Mouse (Mus musculus) ovary, postnatal 14 days (tissue): ENCODE data around the gene Nsmce1.
A peak's percentile ranks its signal among the peaks of the same experiment; 100 is the strongest.
"Not testable (repeated sequence)": the region's sequence is repeated elsewhere in the genome, so short reads cannot be mapped to it uniquely, and the experiment has no call there.

Experiments
- DNase-seq: peaks from one replicate; pipeline ENCODE4 v3.0.0; 2022; ENCODE audit warnings: low spot score

Nsmce1 gene

DNA sequence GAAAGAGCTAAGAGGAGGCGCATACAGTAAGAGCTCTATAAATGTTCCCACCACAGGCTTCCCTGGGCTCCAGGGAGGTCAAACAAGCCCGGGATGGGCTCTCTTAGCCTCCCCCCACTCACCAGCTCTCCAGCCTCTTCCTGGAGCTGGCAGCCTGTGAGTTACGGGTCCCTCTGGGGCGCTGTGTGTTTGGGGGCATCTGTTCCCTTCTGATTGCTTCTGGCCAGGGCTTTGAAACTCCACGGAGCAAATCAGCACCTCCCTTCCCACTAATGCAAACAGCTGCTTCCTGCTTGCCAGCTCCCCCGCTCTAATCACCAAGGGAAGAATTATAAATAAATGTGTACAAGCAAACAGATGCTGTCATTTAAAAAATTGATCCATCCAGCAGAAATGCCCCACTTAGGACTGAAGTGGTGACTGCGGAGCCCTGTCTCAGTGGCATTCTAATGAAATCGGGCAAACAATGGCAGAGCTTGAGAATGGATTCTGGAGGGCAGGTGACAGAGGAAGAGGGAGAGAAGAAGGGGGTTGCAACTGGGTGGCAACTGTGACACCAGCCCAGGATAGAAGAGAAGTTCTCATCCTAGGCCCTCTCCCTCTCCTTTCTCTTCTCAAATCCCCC is 56.6 kb downstream of the Nsmce1 start:
- DNase-seq = no peak

- DNase-seq = no peak
These were observed 57.5 kb downstream of the Nsmce1 start for GRCm38 (mm10) chr7:125433874-125434273.

DNA sequence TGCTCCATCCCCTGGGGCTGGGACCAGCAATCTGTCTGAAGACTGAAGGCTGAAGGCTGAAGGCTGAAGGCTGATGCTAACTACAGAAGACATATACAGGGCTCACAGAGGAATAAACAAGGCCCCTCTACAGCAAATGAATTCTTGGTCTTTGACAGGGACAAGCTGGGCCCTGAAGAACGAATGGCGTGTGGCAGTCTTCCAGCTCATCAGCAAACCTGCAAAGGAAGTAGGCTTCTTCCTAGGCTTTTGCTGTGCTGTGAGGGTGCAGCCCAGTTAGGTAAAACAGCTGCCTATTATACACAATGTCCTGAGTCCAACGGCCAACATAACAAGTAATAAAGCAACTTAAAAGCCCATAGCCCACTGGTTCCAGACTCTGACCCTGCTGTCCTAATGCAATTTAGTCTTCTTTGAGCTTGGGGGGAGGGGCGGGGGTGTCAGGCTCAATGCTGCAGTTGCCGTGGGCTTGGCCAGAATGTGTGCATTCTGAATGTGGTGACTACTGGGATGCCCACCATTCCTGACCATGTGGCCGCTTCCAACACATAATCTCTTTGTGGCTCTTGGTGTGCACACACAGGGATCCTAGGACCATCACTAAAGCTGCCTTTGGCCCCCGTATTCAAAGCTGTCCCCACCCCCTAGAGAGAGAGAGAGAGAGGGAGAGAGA is 61.1 kb downstream of the Nsmce1 start:
- no peak for DNase-seq

- not testable (repeated sequence) for DNase-seq
These were observed 62.4 kb downstream of the Nsmce1 start for GRCm38 (mm10) chr7:125428816-125429500.

- DNase-seq = no peak
These were observed 63.0 kb downstream of the Nsmce1 start for GRCm38 (mm10) chr7:125428381-125428780.

GRCm38 (mm10) chr7:125427492-125428090 is 63.8 kb downstream of the Nsmce1 start:
- DNase-seq = no peak

- no peak for DNase-seq
These were observed 68.3 kb downstream of the Nsmce1 start for GRCm38 (mm10) chr7:125423056-125423455.

DNA sequence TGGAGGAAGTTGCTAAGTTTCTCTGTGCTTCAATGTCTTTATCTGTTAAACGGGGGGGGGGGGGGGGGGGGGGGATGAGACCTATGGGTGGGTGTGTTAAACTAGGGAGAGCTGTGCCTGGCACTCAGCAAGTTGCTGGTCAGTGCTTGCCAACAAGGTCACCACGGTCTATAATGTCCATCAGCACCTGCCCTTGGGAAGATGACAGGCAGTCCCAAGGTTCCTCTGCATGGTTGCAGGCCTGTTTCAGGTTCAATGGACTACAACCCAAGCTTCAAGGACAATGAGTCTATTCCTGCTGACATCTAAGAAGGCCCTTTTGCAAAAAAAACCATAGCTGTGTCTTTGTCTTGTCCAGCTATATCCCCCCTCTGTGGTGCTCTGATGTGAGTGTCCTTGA is 69.5 kb downstream of the Nsmce1 start:
- no peak for DNase-seq

DNA sequence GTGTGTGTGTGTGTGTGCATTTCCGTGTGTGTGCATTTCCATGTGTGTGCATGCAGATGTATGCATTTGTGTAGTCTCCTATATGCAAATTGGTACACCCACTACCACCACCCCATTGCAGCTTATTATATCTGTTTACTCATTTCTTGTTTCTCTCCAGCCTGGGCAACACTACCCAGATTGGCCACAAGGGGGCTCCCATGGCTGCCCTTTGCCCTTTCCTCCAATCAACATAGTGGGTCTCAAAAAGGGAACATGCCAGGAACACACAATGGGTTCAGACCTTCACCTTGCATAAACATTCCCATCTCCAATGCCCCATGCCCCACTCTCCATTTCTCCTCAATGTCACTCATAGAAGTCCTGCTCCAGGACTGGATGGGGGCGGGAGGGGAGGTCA is 71.2 kb downstream of the Nsmce1 start:
- peak; percentile 16 for DNase-seq

GRCm38 (mm10) chr7:125418413-125418812 is 73.0 kb downstream of the Nsmce1 start:
- no peak for DNase-seq
